Mouse (Mus musculus) stomach, embryonic 16.5 days (tissue): Measurements from ENCODE around the gene Padi1. TPM values are rescaled to one million over a fixed set of nuclear protein-coding genes. Genes with fewer than 3 reads are reported as not detected.

Source experiments
- ATAC-seq: fragments of 200-750 bp; cut with Nextera tagmentation; 2 replicates; pipeline ENCODE4 v1.8.0; 2017; ENCODE audit warnings: moderate number of reproducible peaks, moderate TSS enrichment; ENCODE audit not compliant: insufficient read depth, low FRiP score
- H3K27ac ChIP-seq: fragments of 300-500 bp; sonication (generic); 2 replicates; pipeline ENCODE4 v1.5.1; 2014; ENCODE audit warnings: low read length
- H3K27me3 ChIP-seq: fragments of 300-500 bp; sonication (generic); 2 replicates; pipeline ENCODE4 v1.6.1; 2014; ENCODE audit warnings: low read length, control low read depth, mixed read lengths; ENCODE audit not compliant: control insufficient read depth, insufficient read depth
- H3K36me3 ChIP-seq: fragments of 300-500 bp; sonication (generic); 2 replicates; pipeline ENCODE4 v1.6.1; 2014; ENCODE audit warnings: low read length; ENCODE audit not compliant: control insufficient read depth, insufficient read depth
- H3K4me1 ChIP-seq: fragments of 300-500 bp; sonication (generic); 2 replicates; pipeline ENCODE4 v1.6.1; 2014; ENCODE audit warnings: low read length, control low read depth, mixed read lengths; ENCODE audit not compliant: control insufficient read depth, insufficient read depth
- H3K4me2 ChIP-seq: fragments of 300-500 bp; sonication (generic); 2 replicates; pipeline ENCODE4 v1.6.1; 2014; ENCODE audit warnings: low read depth, low read length, mixed read lengths
- H3K4me3 ChIP-seq: fragments of 300-500 bp; sonication (generic); replicated peaks from 2 replicates; pipeline ENCODE4 v1.5.1; 2014; ENCODE audit warnings: mild to moderate bottlenecking, low read length
- H3K9ac ChIP-seq: fragments of 300-500 bp; sonication (generic); 2 replicates; pipeline ENCODE4 v1.6.1; 2014; ENCODE audit warnings: low read length
- H3K9me3 ChIP-seq: fragments of 300-500 bp; sonication (generic); replicated peaks from 2 replicates; pipeline ENCODE4 v1.6.1; 2016; ENCODE audit warnings: low read length, control low read depth; ENCODE audit not compliant: control insufficient read depth
- WGBS: fragments of 180-500 bp; shearing (Covaris S2); extraction: QIAGEN DNeasy Blood & Tissue Kit; methylation state at CpG from one replicate; pipeline ENCODE4 v1.1.7; 2014; 5-methylcytosine and 5-hydroxymethylcytosine counted together
- polyA plus RNA-seq: library from polyadenylated mRNA; unstranded; fragments of >200 nt; fragmentation: Nextera tagmentation; extraction: Ambion mirVana; gene quantifications from 2 replicates; pipeline ENCODE4 v1.2.1, GENCODE M21; 2015

Gene Padi1
- polyA plus RNA-seq, 1 experiment from 2014 or later, result 0.31 TPM

GRCm38 (mm10) chr4:140787414-140787813, 58.2 kb downstream of the Padi1 start:
- H3K4me1 ChIP-seq, result no peaks in the 10 kb centered on the region
- no peaks in the 10 kb centered on the region for H3K27me3 ChIP-seq
- no peak overlapping the region for H3K9ac ChIP-seq
- H3K4me2 ChIP-seq, result no peak overlapping the region
- no peak overlapping the region for H3K27ac ChIP-seq
- no peak for ATAC-seq
- 0 out of 2 replicates have a peak, but pooled peaks cover 3% of the 10 kb centered on the region for H3K9me3 ChIP-seq
- no peak overlapping the region for H3K4me3 ChIP-seq
- 48% methylated on average over 4 of the region's 4 CpGs for WGBS
- H3K36me3 ChIP-seq, result no peaks in the 10 kb centered on the region

GRCm38 (mm10) chr4:140785217-140785616, 60.4 kb downstream of the Padi1 start:
- 0 out of 2 replicates have a peak, but pooled peaks cover 3% of the 10 kb centered on the region for H3K9me3 ChIP-seq
- H3K4me1 ChIP-seq, result no peaks in the 10 kb centered on the region
- no peak overlapping the region for H3K4me2 ChIP-seq
- no peak for ATAC-seq
- H3K27ac ChIP-seq, result no peak overlapping the region
- no peak overlapping the region for H3K9ac ChIP-seq
- no peaks in the 10 kb centered on the region for H3K27me3 ChIP-seq
- no peaks in the 10 kb centered on the region for H3K36me3 ChIP-seq
- WGBS, result 67% methylated on average over 5 of the region's 5 CpGs
- H3K4me3 ChIP-seq, result no peak overlapping the region

- Histone ChIP-seq H3K4me2 (no peak overlapping the region), H3K4me1 (no peaks in the 10 kb centered on the region), H3K27ac (no peak overlapping the region), H3K9me3 (0 out of 2 replicates have a peak, but pooled peaks cover 3% of the 10 kb centered on the region), H3K27me3 (no peaks in the 10 kb centered on the region), H3K36me3 (no peaks in the 10 kb centered on the region), H3K4me3 (no peak overlapping the region), H3K9ac (no peak overlapping the region)
- ATAC-seq, result no peak
- WGBS, result 87% methylated on average over 9 of the region's 9 CpGs
Observed at GRCm38 (mm10) chr4:140784292-140784945, 61.2 kb downstream of the Padi1 start.

- Histone ChIP-seq H3K4me2 (no peak overlapping the region), H3K36me3 (no peaks in the 10 kb centered on the region), H3K4me1 (no peaks in the 10 kb centered on the region), H3K27ac (no peak overlapping the region), H3K27me3 (no peaks in the 10 kb centered on the region), H3K4me3 (no peak overlapping the region), H3K9me3 (0 out of 2 replicates have a peak, but pooled peaks cover 3% of the 10 kb centered on the region), H3K9ac (no peak overlapping the region)
- 80% methylated on average over 9 of the region's 9 CpGs for WGBS
- ATAC-seq, result no peak
Observed at GRCm38 (mm10) chr4:140782821-140783220, 62.8 kb downstream of the Padi1 start.

GRCm38 (mm10) chr4:140780507-140780906, 65.1 kb downstream of the Padi1 start:
- no peak for ATAC-seq
- H3K27me3 ChIP-seq, result no peaks in the 10 kb centered on the region
- H3K27ac ChIP-seq, result no peak overlapping the region
- 73% methylated on average over 14 of the region's 14 CpGs for WGBS
- H3K9ac ChIP-seq, result no peak overlapping the region
- no peak overlapping the region for H3K4me3 ChIP-seq
- H3K36me3 ChIP-seq, result no peaks in the 10 kb centered on the region
- H3K9me3 ChIP-seq, result no peaks in the 10 kb centered on the region
- H3K4me2 ChIP-seq, result no peak overlapping the region
- H3K4me1 ChIP-seq, result no peaks in the 10 kb centered on the region

GRCm38 (mm10) chr4:140779803-140780397, 65.7 kb downstream of the Padi1 start:
- 24% methylated on average over 19 of the region's 19 CpGs for WGBS
- H3K9me3 ChIP-seq, result no peaks in the 10 kb centered on the region
- H3K27ac ChIP-seq, result no peak overlapping the region
- H3K4me3 ChIP-seq, result no peak overlapping the region
- no peaks in the 10 kb centered on the region for H3K36me3 ChIP-seq
- no peaks in the 10 kb centered on the region for H3K27me3 ChIP-seq
- H3K9ac ChIP-seq, result no peak overlapping the region
- H3K4me2 ChIP-seq, result no peak overlapping the region
- no peak for ATAC-seq
- H3K4me1 ChIP-seq, result no peaks in the 10 kb centered on the region

GRCm38 (mm10) chr4:140776623-140777022, 69.0 kb downstream of the Padi1 start:
- Histone ChIP-seq H3K27me3 (no peaks in the 10 kb centered on the region), H3K9ac (no peak overlapping the region), H3K4me3 (no peak overlapping the region), H3K4me2 (no peak overlapping the region), H3K36me3 (no peaks in the 10 kb centered on the region), H3K4me1 (no peaks in the 10 kb centered on the region), H3K9me3 (no peaks in the 10 kb centered on the region), H3K27ac (no peak overlapping the region)
- ATAC-seq, result no peak
- WGBS, result 68% methylated on average over 13 of the region's 13 CpGs

- H3K36me3 ChIP-seq, result no peaks in the 10 kb centered on the region
- no peak overlapping the region for H3K4me3 ChIP-seq
- H3K4me1 ChIP-seq, result peaks cover 4% of the 10 kb centered on the region; the same call in 1 of the 2 replicates
- no peak overlapping the region for H3K27ac ChIP-seq
- no peaks in the 10 kb centered on the region for H3K9me3 ChIP-seq
- WGBS, result 88% methylated on average over 10 of the region's 10 CpGs
- no peak overlapping the region for H3K4me2 ChIP-seq
- no peak for ATAC-seq
- no peaks in the 10 kb centered on the region for H3K27me3 ChIP-seq
- H3K9ac ChIP-seq, result no peak overlapping the region
Observed at GRCm38 (mm10) chr4:140775876-140776275, 69.7 kb downstream of the Padi1 start.

GRCm38 (mm10) chr4:140774893-140775292, 70.7 kb downstream of the Padi1 start:
- WGBS, result 79% methylated on average over 9 of the region's 9 CpGs
- Histone ChIP-seq H3K36me3 (no peaks in the 10 kb centered on the region), H3K9me3 (no peaks in the 10 kb centered on the region), H3K27ac (no peak overlapping the region), H3K27me3 (no peaks in the 10 kb centered on the region), H3K4me3 (no peak overlapping the region), H3K4me1 (peaks cover 4% of the 10 kb centered on the region; the same call in 1 of the 2 replicates), H3K9ac (no peak overlapping the region), H3K4me2 (no peak overlapping the region)
- no peak for ATAC-seq
